Mouse (Mus musculus): ENCODE results near the gene Mvb12a. TPM values are rescaled to one million over a fixed set of nuclear protein-coding genes. Genes with fewer than 3 reads are reported as not detected.
A peak's percentile ranks its signal among the peaks of the same experiment; 100 is the strongest.

The Mvb12a gene
- total and polyA plus RNA-seq, 2 experiments from 2014 or later, result 47.6 to 54.4 TPM

GRCm38 (mm10) chr8:71552770-71553169 lies 10.0 kb downstream of the Mvb12a start:
- H3K4me2 ChIP-seq (ENCODE audit: low read depth, low read length), result no peak overlapping the region
- peaks cover 9% of the 10 kb centered on the region for H3K36me3 ChIP-seq (replicated peaks; ENCODE audit: control insufficient read depth, insufficient read depth, low read length)
- H3K27me3 ChIP-seq (ENCODE audit: control insufficient read depth, insufficient read depth, low read length), result peaks cover 6% of the 10 kb centered on the region
- H3K9me3 ChIP-seq (replicated peaks; ENCODE audit: control insufficient read depth, low read length), result no peaks in the 10 kb centered on the region
- no peak overlapping the region for H3K4me3 ChIP-seq (ENCODE audit: low read depth, low read length)
- 60% methylated on average over 6 of the region's 6 CpGs for WGBS
- TF ChIP-seq EP300 (IDR thresholded peaks at IDR 0.05; ENCODE audit: low read depth), result no peak
- no peak for TF ChIP-seq CTCF (IDR thresholded peaks at IDR 0.05; ENCODE audit: low read depth)
- ATAC-seq (ENCODE audit: insufficient read depth, low read depth) (no peak), DNase-seq (ENCODE audit: low spot score) (no peak)
- H3K9ac ChIP-seq (replicated peaks; ENCODE audit: low read depth, low read length), result no peak overlapping the region
- H3K4me1 ChIP-seq (ENCODE audit: control insufficient read depth, insufficient read depth), result no peaks in the 10 kb centered on the region
- no peak overlapping the region for H3K27ac ChIP-seq (ENCODE audit: low read depth)

GRCm38 (mm10) chr8:71554001-71554400 lies 11.3 kb downstream of the Mvb12a start:
- Histone ChIP-seq H3K4me2 (ENCODE audit: low read depth, low read length) (no peak overlapping the region), H3K9ac (replicated peaks; ENCODE audit: low read depth, low read length) (no peak overlapping the region), H3K4me3 (ENCODE audit: low read depth, low read length) (no peak overlapping the region), H3K4me1 (ENCODE audit: control insufficient read depth, insufficient read depth) (0 out of 2 replicates have a peak, but pooled peaks cover 4% of the 10 kb centered on the region), H3K36me3 (replicated peaks; ENCODE audit: control insufficient read depth, insufficient read depth, low read length) (no peaks in the 10 kb centered on the region), H3K9me3 (replicated peaks; ENCODE audit: control insufficient read depth, low read length) (no peaks in the 10 kb centered on the region), H3K27me3 (ENCODE audit: control insufficient read depth, insufficient read depth, low read length) (peaks cover 18% of the 10 kb centered on the region), H3K27ac (ENCODE audit: low read depth) (peak overlapping the region; percentile 34; the same call in 1 of the 2 replicates)
- ATAC-seq (ENCODE audit: insufficient read depth, low read depth), result no peak
- TF ChIP-seq CTCF (IDR thresholded peaks at IDR 0.05; ENCODE audit: low read depth) (no peak), EP300 (IDR thresholded peaks at IDR 0.05; ENCODE audit: low read depth) (no peak)
- WGBS, result 64% methylated on average over 6 of the region's 6 CpGs
- DNase-seq (ENCODE audit: low spot score), result no peak

- 94% methylated on average over 2 of the region's 2 CpGs for WGBS
- Histone ChIP-seq H3K27ac (ENCODE audit: low read depth) (no peak overlapping the region), H3K4me3 (ENCODE audit: low read depth, low read length) (no peak overlapping the region)
These were observed 11.9 kb downstream of the Mvb12a start for GRCm38 (mm10) chr8:71554644-71555043.

GRCm38 (mm10) chr8:71558071-71558957 lies 15.6 kb downstream of the Mvb12a start, which contains the start of gene Tmem221:
TSS of gene Tmem221 (minus strand) at chr8:71558871.
- DNase-seq (ENCODE audit: low spot score) (no peak), ATAC-seq (ENCODE audit: insufficient read depth, low read depth) (no peak)
- H3K27ac ChIP-seq (ENCODE audit: low read depth), result no peak within 1 kb of the TSS; the same call in 1 of the 2 replicates
- TF ChIP-seq EP300 (IDR thresholded peaks at IDR 0.05; ENCODE audit: low read depth) (no peak), CTCF (IDR thresholded peaks at IDR 0.05; ENCODE audit: low read depth) (no peak)
- WGBS, result 5% methylated on average over 62 of the region's 70 CpGs
- H3K4me2 ChIP-seq (ENCODE audit: low read depth, low read length), result peak within 1 kb of the TSS; percentile 67
- 0 out of 2 replicates have a peak, but pooled peaks cover 4% of the 10 kb centered on the region for H3K4me1 ChIP-seq (ENCODE audit: control insufficient read depth, insufficient read depth)
- H3K4me3 ChIP-seq (ENCODE audit: low read depth, low read length), result peak within 1 kb of the TSS; percentile 46
- peaks cover 53% of the 10 kb centered on the region for H3K27me3 ChIP-seq (ENCODE audit: control insufficient read depth, insufficient read depth, low read length)
- H3K9me3 ChIP-seq (replicated peaks; ENCODE audit: control insufficient read depth, low read length), result no peaks in the 10 kb centered on the region
- H3K36me3 ChIP-seq (replicated peaks; ENCODE audit: control insufficient read depth, insufficient read depth, low read length), result no peaks in the 10 kb centered on the region
- H3K9ac ChIP-seq (replicated peaks; ENCODE audit: low read depth, low read length), result 0 out of 2 replicates have a peak within 1 kb of the TSS, but pooled peaks have one; percentile 20

More at GRCm38 (mm10) chr8:71554644-71555043, 11.9 kb downstream of the Mvb12a start:
- Histone ChIP-seq H3K4me2 (ENCODE audit: low read depth, low read length) (no peak overlapping the region), H3K36me3 (replicated peaks; ENCODE audit: control insufficient read depth, insufficient read depth, low read length) (no peaks in the 10 kb centered on the region), H3K9me3 (replicated peaks; ENCODE audit: control insufficient read depth, low read length) (no peaks in the 10 kb centered on the region), H3K9ac (replicated peaks; ENCODE audit: low read depth, low read length) (no peak overlapping the region), H3K4me1 (ENCODE audit: control insufficient read depth, insufficient read depth) (0 out of 2 replicates have a peak, but pooled peaks cover 4% of the 10 kb centered on the region), H3K27me3 (ENCODE audit: control insufficient read depth, insufficient read depth, low read length) (peaks cover 25% of the 10 kb centered on the region)
- DNase-seq (ENCODE audit: low spot score) (no peak), ATAC-seq (ENCODE audit: insufficient read depth, low read depth) (peak; percentile 25)
- no peak for TF ChIP-seq EP300 (IDR thresholded peaks at IDR 0.05; ENCODE audit: low read depth)
- TF ChIP-seq CTCF (IDR thresholded peaks at IDR 0.05; ENCODE audit: low read depth), result no peak

GRCm38 (mm10) chr8:71558958-71559690 lies 16.4 kb downstream of the Mvb12a start:
- no peaks in the 10 kb centered on the region for H3K36me3 ChIP-seq (replicated peaks; ENCODE audit: control insufficient read depth, insufficient read depth, low read length)
- TF ChIP-seq EP300 (IDR thresholded peaks at IDR 0.05; ENCODE audit: low read depth) (no peak), CTCF (IDR thresholded peaks at IDR 0.05; ENCODE audit: low read depth) (no peak)
- H3K27ac ChIP-seq (ENCODE audit: low read depth), result no peak overlapping the region
- no peak for ATAC-seq (ENCODE audit: insufficient read depth, low read depth)
- peak overlapping the region; percentile 46 for H3K4me3 ChIP-seq (ENCODE audit: low read depth, low read length)
- 5% methylated on average over 24 of the region's 24 CpGs for WGBS
- DNase-seq (ENCODE audit: low spot score), result no peak
- peaks cover 53% of the 10 kb centered on the region for H3K27me3 ChIP-seq (ENCODE audit: control insufficient read depth, insufficient read depth, low read length)
- 0 out of 2 replicates have a peak overlapping the region, but pooled peaks have one; percentile 20 for H3K9ac ChIP-seq (replicated peaks; ENCODE audit: low read depth, low read length)
- H3K4me1 ChIP-seq (ENCODE audit: control insufficient read depth, insufficient read depth), result 0 out of 2 replicates have a peak, but pooled peaks cover 4% of the 10 kb centered on the region
- peak overlapping the region; percentile 67 for H3K4me2 ChIP-seq (ENCODE audit: low read depth, low read length)
- H3K9me3 ChIP-seq (replicated peaks; ENCODE audit: control insufficient read depth, low read length), result no peaks in the 10 kb centered on the region

Data from heart, postnatal 0 days (tissue).